Mouse (Mus musculus) naive thymus-derived CD4-positive, alpha-beta T cell, adult 5 months (primary cell): ENCODE measurements around the gene Tpst2. TPM values are rescaled to one million over a fixed set of nuclear protein-coding genes. Genes with fewer than 3 reads are reported as not detected.

ENCODE experiments used
- polyA plus RNA-seq: library from polyadenylated mRNA; unstranded; fragments of 100-300 nt; shearing (Covaris generic); gene quantifications from one replicate; pipeline ENCODE4 v1.2.1, GENCODE M21; 2017

Tpst2 gene
- polyA plus RNA-seq, result 133 TPM

DNA sequence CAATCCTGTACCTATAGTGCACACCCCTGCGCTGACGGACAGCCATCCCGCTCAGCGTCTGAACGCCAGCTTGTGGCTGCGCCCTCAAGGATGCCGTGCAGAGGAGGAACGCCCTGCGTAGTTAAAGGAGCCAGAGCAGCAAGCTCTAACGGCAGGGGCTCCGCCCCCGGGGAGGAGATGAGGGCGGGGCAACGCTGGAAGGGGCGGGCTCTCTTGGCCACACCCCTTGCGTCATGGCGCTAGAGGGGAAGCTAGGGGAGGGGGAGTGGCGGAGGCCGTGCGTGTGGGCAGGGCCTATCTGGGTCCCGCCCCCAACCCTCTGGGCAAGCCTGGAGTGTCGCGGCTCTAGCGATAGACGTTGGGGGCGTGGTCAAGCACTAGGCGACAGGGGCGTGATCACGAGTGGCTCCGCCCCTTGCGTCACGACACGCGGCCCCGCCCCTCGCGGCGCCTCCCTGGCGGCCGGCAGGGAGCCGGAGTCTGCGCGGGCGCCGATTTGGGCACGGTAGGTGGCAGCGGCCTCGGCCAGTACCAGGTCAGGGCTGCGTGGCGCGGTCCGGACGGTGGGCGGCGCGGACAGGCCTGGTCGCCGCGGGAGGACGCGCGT lies at the start of gene Tpst2:
TSS of gene Tpst2 (plus strand) at position 425 of the 607 bp plus-strand sequence.

DNA sequence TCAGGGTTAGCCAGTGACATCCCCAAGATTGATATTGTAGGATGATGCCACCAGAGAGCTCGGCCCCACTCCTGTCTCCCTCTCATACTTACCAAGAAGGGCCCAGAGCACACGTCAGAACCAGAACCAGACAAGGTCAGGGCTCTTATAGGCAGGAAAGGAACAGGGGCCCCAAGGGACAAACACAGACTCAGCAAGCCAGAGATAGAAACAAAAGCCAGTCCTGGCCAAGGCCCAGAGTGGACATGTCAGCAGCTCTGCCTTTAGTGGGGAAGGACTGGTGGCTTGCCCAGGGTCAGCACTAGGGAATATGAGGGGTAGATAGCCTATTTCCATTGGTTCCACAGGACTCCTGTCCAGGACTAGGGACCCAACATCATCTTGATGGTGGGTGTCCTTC lies 24.1 kb upstream of the Tpst2 start, which contains the start of gene Cryba4:
TSS of gene Cryba4 (minus strand) at position 119 of the 400 bp plus-strand sequence.

DNA sequence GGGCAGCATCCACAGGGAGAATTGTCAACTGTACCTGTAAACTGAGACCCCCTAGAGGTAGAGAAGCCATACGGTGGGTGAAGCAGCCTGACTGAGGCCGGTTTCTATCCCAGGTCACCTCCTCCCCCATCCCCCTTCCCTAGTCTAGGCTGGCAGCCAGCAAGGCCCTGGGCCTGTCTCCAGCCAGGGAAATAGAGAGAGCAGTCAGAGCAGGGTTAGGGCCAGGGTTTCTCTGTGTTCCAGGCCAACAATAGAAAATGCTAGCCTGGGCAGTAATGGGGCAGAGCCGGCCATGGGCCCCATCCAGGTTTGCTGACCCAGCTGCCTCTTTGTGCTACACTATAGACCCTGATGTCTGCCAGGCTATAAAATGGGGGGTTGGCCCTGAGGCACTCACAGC lies 21.1 kb upstream of the Tpst2 start, which contains the start of gene Crybb1:
TSS of gene Crybb1 (plus strand) at position 390 of the 400 bp plus-strand sequence.

DNA sequence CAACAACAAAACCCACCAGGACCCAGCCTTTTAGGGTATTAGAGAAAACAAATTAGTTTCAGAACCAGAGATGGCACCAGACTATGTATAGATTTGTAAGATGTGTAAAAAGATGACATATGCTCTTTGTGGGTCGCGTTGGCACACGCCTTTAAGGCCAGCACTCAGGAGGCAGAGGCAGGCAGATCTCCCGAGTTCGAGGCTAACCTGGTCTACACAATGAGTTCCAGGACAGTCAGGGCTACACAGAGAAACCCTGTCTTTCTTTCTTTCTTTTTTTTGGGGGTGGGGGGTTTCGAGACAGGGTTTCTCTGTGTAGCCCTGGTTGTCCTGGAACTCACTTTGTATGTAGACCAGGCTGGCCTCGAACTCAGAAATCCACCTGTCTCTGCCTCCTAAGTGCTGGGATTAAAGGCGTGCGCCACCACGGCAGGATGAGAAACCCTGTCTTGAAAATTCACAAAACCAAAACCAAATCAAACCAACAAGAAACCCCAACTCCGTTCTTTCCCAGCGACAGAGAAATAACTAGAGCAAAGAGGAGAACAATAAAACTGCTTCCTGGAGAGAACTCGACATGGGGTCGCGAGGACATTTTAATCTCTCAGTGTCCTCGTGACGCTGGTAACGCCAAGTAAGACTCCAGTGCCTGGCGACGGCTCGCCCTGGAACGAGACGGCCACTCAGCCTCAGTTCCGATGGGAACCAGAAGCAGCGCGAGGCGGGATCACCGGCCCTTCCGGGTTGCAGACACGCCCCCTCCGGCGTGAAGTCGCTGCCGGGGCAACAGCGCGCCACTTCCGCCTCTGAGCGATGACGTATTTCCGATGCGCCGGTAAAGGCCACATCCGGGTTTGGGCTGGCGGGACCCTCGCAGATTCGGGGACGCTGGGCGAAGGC lies 49.3 kb downstream of the Tpst2 start, which contains the start of gene Tfip11:
TSS of gene Tfip11 (plus strand) at position 813 of the 900 bp plus-strand sequence.

DNA sequence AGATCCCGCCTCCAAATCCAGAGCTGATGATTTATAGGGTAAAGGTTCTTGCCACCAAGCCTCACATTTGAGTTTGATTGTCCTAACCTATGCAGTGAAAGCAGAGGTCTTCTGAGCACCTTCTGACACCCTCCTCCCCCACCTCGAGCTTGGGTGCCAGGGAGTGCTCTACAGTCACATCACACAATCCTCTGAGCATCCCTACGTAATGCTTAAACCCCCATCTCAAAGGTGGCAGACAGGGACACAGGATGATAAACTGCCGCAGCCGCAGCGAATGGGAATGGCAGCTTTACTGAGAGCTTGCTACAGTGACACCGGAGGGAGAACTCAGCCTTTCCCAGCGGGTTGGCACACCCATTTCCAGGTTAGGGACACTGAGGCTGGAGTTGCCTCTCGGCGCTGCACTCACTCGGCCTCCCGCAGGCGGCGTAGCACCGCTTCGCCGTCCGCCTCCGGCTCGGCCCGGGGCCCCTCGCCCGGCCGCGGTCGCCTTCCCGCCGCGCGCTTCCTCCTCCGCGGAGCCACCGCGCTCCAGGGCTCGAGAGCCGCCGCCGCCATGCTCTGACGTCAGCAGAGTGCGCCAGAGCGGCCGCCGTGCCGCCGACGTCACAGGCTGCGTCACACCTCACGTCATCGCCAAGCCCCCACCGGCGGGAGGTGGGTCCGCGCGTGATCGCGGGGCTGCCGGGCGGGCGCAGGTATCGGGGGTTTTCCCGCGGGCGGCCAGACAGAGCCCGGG lies 66.1 kb downstream of the Tpst2 start, which contains the start of the genes Srrd and Hps4:
TSS of gene Srrd (minus strand) at position 578 of the 742 bp plus-strand sequence.
TSS of gene Hps4 (plus strand) at position 621 of the 742 bp plus-strand sequence.

DNA sequence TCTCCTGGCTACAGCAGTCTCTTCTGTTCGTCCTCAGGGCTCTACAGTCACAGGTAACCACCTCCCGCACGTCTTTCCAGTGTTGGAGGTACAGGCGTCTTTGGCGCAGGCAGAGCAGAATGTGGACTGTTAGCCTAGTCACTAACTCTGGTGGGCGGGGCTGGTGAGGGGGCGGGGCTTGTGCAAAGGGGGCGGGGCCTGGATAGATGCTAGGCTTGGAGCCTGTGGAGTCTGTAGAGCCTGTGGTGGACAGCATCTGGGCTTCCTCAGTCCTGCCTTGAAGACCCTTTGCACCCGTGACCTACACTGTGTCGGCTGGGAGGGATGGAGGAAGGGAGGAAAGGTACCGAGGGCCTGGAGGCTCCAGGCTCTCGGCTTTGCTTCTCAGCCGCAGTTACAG lies 79.4 kb downstream of the Tpst2 start, which contains the start of gene Gm6583:
TSS of gene Gm6583 (minus strand) at position 124 of the 400 bp plus-strand sequence.

Other genes starting within 250 kb of the Tpst2 start
- not detected for gene Cryba4, start 24.2 kb upstream of the Tpst2 start, polyA plus RNA-seq
- gene Crybb1, start 20.9 kb upstream of the Tpst2 start, polyA plus RNA-seq, result not detected
- 44.0 TPM for gene Tfip11, start 49.7 kb downstream of the Tpst2 start, polyA plus RNA-seq
- 39.2 TPM for gene Srrd, start 66.3 kb downstream of the Tpst2 start, polyA plus RNA-seq
- 17.4 TPM for gene Hps4, start 66.4 kb downstream of the Tpst2 start, polyA plus RNA-seq
- not detected for gene Gm6583, start 79.3 kb downstream of the Tpst2 start, polyA plus RNA-seq
- gene Asphd2, start 118.2 kb downstream of the Tpst2 start, polyA plus RNA-seq, result not detected
- not detected for gene Gm6588, start 172.7 kb downstream of the Tpst2 start, polyA plus RNA-seq